Mouse (Mus musculus) embryo, embryonic 10.5 days (tissue): Measurements from ENCODE around the gene Tmem94.

Experiments used
- DNase-seq: peaks from one replicate; pipeline ENCODE4 v3.0.0-alpha.2; 2015; ENCODE audit warnings: low spot score

The Tmem94 gene

GRCm38 (mm10) chr11:115808696-115809310 lies 43.6 kb downstream of the Tmem94 start:
- no peak for DNase-seq

DNA sequence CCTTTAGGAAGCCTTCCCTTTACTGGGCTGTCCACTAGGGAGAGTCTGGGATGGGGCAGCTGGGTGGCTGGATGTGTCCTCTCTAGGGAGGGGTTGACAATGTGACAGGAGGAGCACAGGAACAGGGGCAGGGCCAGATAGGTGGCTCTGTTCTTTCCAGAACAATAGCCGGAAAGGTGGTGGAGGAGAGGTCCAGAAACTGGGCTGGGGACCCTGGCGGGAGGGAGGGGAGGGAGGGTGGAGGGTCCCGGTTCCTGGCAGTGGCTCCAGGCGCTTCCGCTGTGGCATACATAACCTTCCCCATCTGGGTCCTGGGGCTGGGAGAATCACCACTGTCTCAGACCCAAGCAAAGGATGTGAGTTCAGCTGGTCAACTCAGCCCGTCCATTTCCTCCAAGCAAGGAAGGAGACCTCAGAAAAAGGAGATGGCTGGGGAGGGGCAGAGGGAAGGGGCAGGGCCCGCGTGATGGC lies 44.1 kb downstream of the Tmem94 start:
- no peak for DNase-seq

DNA sequence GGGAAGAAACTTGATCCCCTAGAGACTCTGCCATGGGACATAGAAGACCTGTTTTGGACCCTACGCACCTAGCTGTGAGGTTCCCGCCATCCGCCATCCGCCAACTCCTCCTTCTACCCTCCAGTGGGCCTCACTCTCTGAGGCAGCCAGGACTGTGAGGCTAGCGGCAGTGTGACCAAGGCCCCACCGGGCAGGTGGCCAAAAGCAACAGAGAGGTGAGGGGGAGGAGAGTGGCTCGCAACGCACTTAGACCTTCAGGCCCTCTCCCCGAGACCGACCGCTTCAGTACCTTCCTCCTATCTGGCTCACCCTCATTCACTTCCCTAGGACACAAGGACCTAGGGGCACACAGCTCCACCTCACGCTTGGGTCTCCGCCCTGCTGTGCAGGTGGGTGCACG lies 45.1 kb downstream of the Tmem94 start:
- DNase-seq, result no peak

DNA sequence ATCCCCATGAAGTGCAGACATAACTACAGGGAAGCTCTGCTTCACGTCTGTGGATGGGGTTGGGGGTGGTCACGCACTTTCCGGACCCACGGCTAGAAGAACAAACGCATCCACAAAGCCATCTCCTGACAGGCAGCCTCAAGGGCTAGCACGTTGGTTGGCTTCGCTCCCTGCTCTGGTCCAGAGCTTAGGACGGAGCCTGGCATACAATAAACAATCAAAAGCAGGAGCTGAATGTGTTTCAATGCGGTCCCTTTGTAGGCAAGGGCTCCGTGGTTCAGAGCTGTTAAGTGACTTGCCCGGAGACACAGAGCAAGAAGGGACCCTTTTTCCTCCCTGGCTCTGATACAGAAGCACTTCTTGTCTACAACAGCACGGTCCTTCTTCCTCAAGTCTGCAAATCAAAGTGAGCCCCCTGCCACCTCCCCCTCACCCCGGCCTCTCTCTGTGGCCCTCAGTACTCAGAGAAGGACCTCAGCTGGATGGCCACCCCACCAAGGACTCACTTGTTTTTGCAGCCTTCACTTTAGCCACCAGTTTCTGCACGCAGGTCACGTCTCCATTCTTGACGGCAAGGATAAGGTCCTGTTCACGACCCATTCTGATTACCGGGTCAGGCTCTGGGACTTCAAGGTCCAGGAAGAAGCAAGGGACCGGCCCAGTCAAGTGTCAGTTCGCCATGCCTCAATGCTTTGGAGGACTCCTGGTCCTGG lies 46.3 kb downstream of the Tmem94 start:
- DNase-seq, result no peak

DNA sequence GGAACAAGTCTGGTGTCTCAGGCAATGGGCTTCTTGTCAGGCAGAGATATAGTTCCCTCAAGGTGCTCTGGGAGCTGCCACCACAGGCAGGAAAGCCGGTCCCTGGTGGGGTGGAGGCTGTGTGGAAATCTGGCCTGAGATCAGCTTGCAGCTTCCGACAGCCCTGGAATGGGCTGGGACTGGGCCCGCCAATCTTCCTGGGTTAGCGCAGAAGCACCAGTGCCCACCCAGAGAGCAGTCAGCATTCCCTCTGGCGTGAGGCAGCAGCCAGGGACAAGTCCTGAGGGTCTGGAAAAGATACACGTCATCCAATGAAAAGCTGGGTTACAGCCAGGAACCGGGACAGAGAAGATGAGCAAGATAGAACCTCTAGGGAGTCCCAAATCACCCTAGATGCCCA lies 46.9 kb downstream of the Tmem94 start:
- no peak for DNase-seq

DNA sequence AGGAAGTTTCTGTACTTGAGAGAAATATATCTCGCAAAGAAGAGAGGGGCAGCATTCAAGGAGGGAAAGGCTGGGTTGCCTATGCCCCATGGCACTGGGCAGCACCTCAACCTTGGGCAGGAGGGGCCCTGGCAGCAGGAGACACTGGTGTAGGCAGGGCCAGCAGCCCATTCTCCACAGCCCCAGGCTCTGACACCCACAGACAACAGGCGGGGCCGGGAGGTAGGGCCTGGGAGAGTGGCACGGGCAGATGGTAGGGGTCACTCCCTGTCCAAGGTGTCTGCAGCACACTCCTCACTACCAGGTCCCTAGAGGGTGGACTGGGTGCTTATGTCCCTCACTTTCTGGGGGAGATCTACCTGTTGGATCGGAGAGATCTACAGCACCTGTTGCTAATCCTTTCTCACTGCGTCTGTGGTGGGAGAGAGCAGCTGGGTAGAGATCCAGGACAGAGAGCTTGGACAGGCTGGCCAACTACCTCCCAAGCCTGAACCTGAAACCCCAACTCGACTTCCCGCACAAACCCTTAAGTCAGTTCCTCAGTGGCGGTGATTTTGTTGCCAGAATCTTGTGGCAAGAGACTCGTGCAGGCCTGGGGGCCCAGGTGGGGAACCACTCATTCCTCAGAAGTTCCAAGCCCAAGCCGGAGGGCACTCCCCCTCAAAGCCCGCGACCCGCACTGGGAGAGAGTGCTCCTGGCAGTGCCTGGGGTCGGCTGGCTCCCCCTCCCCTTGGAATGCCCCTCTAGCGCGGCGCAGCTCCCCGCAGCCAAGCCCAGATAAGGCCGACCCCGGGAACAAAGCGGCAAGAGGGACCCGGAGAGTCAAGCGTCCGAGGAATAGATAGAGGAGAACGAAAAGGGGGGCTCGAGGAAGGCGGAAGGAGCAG lies 47.5 kb downstream of the Tmem94 start:
- DNase-seq, result peak; percentile 61

DNA sequence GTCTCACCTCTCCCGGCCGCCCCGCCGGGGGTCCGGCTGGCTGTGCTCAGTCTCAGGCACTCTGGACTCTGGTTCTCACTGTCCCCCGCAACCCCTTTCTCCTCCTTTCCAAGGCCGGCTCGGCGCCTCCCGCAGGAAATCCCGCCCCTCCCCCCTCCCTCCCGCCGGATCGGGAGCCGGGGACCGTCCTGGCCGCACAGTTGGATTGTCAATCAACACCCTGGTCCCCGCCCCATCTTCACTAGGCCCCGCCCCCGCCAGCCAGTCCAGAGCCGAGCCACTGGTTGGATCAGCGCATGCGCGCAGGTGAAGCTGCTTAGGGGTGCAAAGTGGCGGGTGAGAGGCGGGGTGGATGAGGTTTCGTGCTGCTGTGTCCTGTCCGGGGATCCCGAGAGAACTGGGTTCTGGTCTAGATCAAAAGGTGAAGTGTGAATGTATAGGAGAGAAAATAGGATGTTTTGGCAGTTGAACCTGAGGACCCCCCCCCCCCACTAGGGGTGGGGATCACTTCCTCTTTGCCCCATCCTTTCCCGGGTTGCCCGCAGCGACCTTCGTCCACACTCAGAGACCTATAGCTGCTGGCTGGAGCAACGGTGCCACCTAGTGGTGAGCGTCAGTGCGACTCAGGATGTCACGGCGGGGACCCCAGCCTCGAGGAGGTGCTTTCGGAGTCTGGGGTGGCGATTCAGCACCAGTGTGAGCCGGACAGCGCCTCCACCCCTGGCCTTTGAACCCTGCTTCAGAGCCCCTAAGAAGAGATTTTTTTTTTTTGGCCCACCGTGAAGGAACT lies 48.5 kb downstream of the Tmem94 start, which contains the start of gene Caskin2:
Gene Caskin2 (minus strand): TSS at position 133 of the 790 bp plus-strand sequence.
- DNase-seq, result peak; percentile 98

DNA sequence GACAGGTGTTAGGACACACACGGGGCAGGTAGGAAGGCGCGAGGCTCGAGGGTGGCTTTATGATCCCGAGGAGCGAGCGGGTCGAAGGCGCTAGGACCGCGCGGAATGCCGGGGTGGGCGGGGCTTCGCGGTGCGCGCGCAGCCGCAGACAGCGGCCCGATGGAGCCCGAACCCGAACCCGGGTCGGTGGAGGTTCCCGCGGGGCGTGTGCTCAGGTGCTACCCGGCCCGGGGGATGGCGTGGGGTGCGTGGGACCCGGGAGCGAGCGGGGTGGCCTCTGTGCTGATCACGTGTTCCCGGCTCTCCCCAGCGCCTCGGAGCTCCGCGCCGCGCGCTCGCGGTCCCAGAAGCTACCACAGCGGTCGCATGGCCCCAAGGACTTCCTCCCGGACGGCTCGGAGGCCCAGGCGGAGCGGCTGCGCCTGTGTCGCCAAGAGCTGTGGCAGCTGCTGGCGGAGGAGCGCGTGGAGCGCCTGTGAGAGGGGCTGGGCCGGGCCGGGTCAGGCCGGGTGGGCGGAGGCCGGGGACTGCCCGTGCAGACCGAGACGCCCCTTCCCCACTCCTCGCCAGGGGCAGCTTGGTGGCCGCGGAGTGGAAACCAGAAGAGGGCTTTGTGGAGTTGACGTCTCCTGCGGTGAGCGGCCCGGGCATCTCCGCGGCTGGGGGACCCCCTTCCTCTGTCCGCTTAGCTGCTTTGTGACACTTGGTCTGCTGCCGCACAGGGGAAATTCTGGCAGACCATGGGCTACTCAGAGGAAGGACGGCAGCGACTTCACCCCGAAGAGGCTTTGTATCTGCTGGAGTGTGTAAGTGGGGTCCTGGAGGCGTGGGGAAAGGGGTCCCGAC lies 49.6 kb downstream of the Tmem94 start, which contains the start of gene Tsen54:
Gene Tsen54 (plus strand): TSS at position 120 of the 846 bp plus-strand sequence.
- peak; percentile 82 for DNase-seq

DNA sequence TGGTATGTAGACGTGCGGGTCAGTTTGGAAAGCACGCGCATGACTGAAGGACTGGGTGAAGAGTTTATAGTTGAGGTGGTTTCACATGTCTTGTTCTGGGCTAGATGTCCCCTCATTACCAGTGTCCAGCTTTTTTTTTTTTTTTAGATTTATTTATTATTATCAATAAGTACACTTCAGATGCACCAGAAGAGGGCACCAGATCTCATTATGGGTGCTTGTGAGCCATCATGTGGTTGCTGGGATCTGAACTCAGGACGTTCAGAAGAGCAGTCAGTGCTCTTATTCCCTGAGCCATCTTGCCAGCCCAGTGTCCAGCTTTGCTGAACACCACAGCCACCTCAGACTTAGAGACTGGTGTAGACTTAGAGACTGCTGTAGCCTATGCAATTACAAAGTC lies 52.1 kb downstream of the Tmem94 start:
- no peak for DNase-seq

DNA sequence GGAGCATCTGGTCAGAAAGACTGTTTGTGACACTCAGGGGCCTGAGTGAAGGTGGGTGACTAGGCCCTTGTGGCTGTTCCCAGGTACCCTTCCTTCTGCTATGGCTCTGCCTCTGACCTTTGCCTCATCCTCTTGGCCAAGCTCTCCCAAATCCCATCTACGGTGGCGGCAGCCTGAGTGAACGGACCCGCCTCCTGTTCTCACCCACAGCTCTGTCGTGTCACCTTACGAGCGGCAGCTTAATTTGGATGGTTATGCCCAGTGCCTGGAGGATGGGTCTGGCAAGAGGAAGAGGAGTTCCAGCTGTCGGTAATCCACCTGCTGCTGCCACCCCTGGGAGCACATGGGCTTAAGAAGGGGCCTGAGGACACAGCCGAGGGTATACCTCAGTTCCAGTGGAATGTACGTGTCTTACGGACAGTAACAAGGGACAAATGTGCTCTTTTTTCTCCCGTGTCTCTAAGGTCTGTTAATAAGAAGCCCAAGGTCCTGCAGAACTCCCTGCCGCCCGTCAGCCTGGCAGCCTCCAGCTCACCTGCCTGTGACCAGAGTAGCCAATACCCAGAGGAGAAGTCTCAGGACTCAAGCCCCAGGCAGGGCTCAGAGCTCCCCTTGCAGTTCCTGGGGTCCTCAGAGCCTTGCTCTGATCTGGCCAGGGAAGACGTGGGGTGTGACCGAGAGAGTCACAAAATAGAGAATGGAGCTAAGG lies 54.8 kb downstream of the Tmem94 start:
- no peak for DNase-seq

DNA sequence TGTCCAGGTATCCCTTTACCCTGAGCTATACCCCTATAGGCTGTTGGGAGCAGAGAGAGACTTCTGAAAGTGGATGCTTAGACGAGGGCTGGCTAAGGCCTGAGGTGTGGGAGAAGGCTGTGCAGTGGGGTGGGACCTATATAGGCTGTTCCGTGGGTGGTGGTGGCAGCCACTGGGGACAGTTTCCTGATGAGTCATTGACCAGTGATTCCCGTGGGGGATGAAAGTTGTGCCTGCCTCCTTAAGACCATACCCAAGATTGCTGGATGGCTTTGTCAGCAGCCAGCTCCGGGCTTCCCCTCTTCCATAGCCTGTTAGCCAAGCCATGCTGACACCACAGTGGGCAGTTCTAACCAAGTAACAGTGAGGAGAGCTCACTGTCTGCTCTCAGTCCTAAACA lies 55.8 kb downstream of the Tmem94 start:
- DNase-seq, result no peak

- peak; percentile 92 for DNase-seq
Measured at GRCm38 (mm10) chr11:115823774-115824740, 58.8 kb downstream of the Tmem94 start, which contains the start of gene Llgl2. TSS of gene Llgl2 (plus strand) at chr11:115824049.

DNA sequence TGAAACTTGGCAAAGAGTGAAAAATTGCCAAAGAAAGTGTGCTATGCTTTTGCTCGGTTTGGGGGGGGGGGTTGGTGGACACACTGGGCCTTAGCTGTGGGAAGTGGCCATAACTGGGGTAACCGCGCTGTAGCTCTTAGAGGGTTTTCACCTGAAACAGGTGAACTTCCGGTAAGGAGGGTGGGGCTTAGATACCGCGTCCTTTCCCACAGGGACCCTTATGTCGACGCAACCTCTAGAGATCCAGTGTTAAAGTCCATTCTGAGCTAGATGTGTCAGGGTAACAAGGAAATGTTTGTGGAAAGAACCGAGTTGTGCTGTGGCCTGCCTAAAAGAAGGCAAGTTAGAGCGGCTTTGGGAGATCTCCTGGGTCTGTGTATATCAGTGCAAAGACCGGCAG lies 59.6 kb downstream of the Tmem94 start:
- no peak for DNase-seq

DNA sequence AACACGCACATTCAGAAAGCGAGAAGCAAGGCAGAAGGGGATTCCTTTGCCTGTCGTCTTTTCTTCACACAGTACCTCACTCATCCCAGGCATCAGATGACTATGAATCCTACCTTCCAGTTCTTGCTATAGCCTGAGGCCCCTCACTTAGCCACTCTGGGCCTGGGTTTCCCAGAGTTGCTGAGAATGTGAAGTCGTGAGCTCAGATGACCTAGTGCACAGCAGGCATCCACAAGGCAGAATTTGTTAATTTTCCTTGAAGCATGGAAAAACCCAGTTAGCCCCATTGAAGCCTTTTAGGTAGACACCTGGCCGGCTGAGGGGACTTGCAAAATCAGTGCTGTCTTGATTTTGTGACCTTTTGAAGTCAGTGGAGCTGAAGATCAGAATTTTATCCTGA lies 61.3 kb downstream of the Tmem94 start:
- no peak for DNase-seq

DNA sequence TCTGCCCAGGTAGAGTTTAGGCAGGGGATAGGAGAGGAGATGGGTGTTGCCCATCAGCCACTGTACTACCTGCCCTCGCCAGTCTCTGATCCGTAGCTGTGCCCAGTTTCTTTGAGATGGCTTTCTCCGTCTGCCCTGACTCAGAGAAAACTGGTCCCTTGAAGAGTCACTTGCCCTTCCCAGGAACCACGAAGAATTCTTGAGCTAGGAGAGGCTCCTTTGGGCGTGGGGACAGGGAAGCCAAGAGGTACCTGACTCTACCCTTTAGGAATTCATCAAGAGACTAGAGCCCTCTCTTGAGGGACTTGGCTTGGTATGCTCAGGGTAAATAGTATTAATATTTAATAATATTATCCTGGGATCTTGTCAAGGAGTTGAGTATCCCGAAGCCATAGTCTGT lies 62.4 kb downstream of the Tmem94 start:
- DNase-seq, result no peak

- DNase-seq, result no peak
Measured at GRCm38 (mm10) chr11:115829036-115829435, 63.8 kb downstream of the Tmem94 start.

GRCm38 (mm10) chr11:115830550-115831325 lies 65.5 kb downstream of the Tmem94 start:
- DNase-seq, result no peak

DNA sequence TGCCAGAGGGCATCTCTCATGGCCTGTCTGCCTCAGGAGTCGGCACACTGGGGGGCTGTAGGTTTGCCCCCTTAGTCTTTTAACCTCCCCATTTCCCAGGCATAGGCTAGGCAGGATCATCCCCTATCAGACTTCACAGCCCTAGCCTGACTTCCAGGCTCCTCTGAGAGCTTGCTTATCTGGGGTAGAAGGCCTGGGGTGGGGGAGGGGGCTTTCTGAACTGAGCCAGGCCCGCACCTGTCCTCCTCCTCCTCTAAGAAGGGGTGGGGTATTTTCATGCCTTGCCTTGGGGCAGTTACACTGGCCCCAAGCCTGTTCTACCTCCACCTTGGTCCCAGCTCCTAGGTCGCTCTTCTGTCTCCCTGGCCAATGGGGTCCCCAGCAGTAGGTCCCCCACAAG lies 66.3 kb downstream of the Tmem94 start:
- DNase-seq, result no peak
